Mouse (Mus musculus) adrenal gland, postnatal 14 days (tissue): ENCODE data around the gene Plrg1. TPM values are rescaled to one million over a fixed set of nuclear protein-coding genes. Genes with fewer than 3 reads are reported as not detected.

Experiments
- DNase-seq: peaks from one replicate; pipeline ENCODE4 v3.0.0; 2021; ENCODE audit warnings: mixed read lengths
- long read RNA-seq, 2 experiments: library from polyadenylated mRNA; stranded (forward); transcript quantifications; one replicate each; pipeline ENCODE4 v2.0.0; 2021
- total RNA-seq: library from RNA; stranded (reverse); gene quantifications from 2 replicates; pipeline ENCODE4 v1.2.3, GENCODE M21; 2021

The Plrg1 gene
- 49.8 and 50.8 TPM in 2 replicates for total RNA-seq
- long read RNA-seq, experiment 1, transcript Plrg1-204 (15 exons, 1,851 nt) = major isoform, 44 of 47 reads
- long read RNA-seq, experiment 1, partial matches to known transcripts = 2 of 47 reads
- long read RNA-seq, experiment 1, other reads (novel, unspliced or antisense) = 1 of 47 reads
- long read RNA-seq, experiment 2, transcript Plrg1-204 (15 exons, 1,851 nt) = major isoform, 29 of 31 reads
- long read RNA-seq, experiment 2, partial matches to known transcripts = 1 of 31 reads
- long read RNA-seq, experiment 2, other reads (novel, unspliced or antisense) = 1 of 31 reads

DNA sequence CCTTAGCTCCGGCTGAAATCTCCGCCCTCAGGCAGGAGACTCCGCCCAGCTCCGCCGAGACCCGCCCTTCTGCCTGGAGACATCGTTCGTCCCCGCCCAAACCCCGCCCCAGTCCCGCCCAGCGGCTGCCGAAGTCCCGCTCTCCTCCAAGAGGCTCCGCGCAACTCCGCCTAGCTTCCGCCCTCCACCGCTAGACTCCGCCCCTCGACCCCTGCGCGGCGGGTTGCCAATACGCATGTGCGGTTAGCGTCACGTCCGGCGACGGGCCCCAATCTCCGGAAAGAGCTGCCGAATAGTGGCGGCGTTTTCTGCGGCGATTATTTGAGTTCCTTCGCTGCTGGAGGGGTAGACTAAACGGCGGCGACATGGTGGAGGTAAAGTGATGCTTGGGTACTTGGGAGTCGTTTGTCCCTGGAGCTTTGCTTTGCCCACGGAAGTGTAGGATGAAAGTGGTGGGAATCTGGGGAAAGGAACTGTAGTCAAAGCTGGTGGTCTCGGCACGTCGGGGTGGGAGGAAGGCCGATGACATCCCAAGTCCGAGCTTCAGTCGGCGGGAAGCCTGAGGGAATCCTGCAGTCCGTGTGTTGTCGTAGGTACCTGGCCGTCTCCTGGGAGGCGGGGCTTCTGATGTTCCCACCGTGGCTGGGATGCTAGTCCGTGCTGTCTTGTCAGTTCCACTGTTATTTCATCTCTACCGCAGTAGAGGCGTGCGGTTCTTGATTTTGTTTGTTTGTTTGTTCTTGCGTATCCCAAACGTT lies at the start of gene Plrg1:
Gene Plrg1 (plus strand): TSS at position 242 of the 758 bp plus-strand sequence.
- DNase-seq = peak; percentile 99

DNA sequence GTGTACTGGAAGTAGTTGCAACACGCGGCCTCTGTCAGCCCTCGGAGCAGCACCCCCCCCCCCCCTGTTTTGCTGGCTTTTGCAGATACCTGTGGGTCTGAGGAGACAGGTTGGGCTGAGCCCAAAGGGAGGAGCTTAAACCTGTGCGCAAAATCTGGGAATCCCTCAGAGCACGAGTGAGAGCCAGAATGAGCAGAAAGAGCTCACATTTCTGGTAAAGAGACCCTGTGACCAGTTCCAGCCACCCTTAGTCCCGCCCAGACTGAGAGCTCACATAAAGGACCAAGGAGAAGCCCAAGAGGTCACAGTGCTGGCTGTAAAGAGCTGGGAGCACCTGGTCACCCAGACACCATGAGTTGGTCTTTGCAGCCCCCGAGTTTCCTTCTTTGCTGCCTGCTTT lies 47.8 kb upstream of the Plrg1 start, which contains the start of gene Fgg:
Gene Fgg (plus strand): TSS at position 168 of the 400 bp plus-strand sequence.
- no peak for DNase-seq

DNA sequence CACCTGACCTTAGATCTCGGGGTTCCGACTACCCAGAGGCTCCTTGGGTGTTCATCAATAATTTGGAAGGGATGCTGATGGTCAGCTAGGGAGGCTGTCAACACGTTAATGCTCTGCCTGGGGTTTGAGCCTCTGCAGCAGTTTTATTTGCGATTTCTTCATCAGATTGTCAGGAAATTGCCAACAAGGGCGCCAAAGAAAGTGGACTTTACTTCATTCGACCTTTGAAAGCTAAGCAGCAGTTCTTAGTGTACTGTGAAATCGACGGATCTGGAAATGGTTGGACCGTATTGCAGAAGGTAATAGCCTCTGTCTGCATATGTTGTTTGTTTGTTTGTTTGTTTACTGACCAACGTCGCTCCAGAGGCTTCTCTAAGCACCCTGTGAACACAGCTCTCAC lies 45.0 kb upstream of the Plrg1 start:
- DNase-seq = no peak

DNA sequence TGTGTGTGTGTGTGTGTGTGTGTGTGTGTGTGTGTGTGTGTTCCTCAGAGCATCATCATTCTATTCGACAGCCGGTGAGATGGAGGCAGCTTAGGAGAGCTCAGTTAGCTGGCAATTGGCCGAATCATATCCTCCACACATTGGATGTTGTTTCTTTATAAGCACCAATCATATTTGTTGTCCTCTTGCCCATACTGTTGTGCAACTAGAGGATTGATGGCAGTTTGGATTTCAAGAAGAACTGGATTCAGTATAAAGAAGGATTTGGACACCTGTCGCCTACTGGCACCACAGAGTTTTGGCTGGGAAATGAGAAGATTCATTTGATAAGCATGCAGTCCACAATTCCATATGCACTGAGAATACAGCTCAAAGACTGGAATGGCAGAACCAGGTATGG lies 44.2 kb upstream of the Plrg1 start:
- no peak for DNase-seq

DNA sequence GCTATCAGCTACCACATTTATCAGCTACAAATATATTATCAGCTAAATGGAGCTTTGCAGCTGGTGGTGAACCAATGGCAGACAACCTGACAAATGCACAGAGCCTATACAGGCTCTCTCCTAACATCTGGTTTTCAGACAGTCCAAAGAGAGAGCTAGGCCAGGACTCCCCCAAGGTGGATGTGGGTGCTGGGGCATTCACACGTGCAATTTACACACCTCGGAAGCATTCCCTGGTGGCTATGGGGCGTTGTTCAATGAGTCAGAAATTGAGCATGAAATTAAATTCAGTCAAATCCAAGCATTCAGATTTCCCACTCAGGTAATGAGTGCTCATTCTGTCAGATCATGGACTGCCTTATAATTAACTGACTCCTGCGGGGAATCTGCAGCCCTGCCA lies 43.8 kb upstream of the Plrg1 start:
- no peak for DNase-seq

DNA sequence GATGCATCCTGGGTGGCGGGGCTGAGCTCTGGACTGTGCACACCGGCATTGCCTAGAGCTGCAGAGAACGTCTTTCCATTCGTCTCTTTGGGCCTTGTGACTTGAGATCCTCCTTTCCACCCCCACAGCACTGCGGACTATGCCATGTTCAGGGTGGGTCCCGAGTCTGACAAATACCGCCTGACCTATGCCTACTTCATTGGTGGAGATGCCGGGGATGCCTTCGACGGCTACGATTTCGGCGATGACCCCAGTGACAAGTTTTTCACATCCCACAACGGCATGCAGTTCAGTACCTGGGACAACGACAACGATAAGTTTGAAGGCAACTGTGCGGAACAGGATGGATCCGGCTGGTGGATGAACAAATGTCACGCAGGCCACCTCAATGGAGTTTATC lies 42.7 kb upstream of the Plrg1 start:
- DNase-seq = no peak

DNA sequence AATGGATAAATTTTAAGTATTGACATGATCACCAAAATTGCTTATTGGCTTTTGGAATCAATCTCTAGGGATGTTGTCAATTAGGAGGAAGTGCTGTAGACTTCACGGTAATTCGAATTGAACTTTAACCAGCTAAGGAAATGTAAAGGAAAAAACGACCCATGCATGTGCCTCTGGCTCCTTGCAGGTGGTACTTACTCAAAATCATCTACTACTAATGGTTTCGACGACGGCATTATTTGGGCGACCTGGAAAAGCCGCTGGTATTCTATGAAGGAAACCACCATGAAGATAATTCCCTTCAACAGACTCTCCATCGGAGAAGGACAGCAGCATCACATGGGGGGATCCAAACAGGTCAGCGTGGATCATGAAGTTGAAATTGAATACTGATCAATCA lies 41.4 kb upstream of the Plrg1 start:
- no peak for DNase-seq

DNA sequence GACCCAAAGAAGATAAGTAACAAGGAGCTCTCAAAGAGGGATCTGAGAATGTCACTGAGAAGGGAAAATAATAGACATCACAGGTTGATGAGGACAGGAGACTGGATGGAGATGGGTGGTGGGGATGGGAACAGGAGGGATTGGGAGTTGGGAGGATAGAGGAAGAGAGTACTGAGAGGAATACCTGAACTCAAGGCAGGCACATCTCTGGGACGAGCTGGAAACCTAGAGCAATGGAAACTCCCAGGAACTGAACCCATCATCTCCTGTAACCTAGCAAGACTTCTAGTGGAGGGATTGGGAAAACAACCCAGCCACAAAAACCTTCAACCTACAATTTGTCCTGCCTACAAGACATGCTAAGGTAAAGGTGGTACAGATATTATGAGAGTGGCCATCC lies 39.1 kb upstream of the Plrg1 start:
- no peak for DNase-seq

DNA sequence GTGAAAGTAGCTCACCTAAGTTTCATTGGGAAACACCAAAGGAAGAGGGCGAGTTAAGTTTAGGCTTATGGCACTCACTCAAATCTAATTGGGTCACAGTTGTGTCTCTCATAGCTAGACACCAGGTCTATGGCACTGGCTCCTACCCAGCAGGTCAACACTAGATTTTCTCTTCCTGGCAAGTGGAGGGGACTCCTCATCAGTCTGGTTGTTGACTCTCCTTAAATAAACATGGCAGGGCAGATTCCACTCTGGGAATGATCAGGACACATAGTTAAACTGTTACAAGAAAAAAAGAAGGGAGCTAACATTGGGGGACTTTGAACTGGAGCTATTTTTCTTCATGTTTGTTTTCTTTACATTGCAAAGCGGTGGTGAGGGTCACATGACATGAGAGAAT lies 34.9 kb upstream of the Plrg1 start:
- DNase-seq = no peak

DNA sequence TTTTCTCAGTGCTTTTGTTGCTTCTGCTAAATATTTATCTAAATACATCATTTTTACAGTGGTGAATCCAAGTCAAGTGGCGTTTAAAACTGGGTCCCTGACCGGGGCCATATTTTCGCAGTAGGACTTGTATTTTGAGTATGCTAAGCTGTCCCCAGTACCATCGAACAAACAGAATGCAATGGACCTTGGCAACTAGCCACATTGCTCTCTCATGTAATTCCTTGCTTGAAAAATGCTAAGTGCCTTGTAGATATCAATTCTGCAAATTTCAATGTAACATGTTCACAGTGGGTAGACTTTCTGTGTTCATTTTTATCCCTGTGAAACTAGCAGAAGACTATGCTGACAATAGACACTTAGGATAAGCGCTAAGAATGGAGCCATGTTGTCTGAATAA lies 34.1 kb upstream of the Plrg1 start:
- no peak for DNase-seq

DNA sequence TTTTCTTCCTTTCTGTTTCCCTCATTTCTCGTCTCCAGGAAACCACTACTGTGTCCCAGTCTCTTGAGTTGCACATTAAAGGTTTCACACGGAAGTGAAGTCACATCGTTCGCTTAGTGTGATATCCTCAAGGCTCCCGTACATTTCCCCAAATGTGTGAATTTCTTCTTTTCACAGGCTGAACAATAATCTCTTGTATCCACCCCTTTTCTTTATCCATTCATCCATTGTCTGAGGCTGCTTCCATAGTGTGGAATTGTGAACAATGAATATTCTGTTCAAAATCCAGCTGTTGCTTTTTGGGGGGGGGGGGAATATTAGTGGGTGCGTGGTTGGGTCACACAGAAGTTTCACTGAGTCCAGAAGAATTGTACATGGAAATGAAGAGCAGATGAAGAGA lies 30.3 kb upstream of the Plrg1 start:
- no peak for DNase-seq

DNA sequence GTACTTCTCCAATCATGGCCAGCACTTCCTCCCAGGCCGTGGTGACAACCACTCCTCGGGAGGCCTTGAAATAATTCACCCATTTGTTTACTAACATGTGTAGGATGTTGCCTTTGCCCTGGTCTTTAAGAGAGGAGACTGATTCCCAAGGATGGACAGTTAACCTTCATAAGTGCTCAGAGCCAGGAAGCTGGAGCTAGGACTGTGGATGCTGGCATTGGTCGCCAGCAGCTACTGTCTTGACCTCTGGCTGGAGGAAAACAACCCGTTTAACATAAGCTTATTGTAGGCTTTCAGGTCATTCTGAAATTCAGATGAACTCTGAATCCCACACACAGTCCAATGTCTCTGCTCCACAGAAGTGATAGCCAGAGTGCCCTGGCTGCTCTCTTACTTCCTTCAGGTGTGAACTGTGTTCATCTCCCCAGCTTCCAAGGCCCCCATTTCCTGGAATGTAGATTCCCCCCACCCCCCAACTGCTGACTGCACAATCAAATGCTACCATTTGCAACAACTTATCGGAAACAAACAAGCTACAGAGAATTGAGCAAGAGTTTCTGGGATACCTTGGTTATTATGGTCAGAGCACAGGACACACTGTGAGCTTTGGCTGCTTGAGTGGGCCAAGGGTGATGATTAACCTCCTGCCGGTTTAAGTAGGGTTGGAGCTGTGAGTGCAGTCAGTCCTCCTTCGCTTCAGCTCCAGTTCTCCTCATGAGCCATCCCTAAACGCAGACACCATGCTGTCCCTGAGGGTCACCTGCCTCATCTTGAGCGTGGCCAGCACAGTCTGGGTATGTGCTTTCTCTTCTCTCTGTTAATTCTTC lies 29.6 kb upstream of the Plrg1 start, which contains the start of gene Fga:
Gene Fga (plus strand): TSS at position 602 of the 827 bp plus-strand sequence.
- no peak for DNase-seq

DNA sequence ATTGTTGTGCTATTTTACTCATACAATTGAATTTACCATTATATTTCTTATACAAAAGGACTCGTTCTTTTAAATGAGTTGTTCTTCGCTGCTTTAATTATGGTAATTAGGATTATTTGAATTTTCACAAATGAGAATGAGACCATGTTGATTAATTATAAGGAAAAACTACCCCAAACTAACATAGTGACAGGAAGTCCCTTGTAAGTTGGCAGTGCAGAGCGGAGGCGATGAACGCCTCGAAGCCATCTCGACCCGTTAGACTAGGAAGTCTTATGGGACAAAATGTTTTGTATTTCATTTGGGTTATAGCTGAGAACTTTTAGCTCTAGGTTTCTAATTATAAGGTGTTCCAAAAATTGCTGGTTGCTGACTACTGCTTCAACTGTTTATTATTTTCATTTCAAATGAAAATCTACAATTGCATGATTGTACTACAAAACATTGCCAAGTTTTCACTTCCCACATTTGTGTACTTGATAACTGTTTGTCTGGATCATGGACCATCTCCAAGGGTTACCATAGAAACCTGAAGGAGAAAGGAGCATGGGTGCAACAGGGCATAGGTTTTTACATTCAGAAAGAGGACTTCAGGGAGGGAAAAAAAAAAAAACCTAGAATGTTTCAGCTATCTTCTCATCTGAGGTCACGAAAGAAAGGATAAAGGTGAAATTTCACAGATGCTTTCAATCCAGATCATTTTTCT lies 27.6 kb upstream of the Plrg1 start:
- no peak for DNase-seq

DNA sequence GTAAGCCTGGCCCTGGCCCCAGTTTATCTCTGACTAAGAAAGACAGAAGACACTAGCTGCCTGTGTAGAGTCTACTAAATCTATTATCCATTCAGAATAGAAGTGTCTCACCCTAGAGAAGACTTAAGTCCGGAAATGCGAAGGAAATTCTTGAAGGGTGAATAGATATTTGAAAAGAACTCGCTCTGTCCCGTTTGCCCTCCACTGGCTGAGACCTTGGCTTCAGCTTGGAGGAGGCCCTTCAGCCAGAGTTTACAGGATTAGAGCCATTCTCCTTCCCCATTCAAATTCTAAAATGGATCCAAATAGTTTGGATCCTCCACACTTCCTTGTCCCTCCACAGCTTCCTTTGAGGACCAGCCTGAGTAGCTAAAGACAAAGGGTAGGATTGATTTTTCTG lies 25.0 kb upstream of the Plrg1 start:
- DNase-seq = no peak

DNA sequence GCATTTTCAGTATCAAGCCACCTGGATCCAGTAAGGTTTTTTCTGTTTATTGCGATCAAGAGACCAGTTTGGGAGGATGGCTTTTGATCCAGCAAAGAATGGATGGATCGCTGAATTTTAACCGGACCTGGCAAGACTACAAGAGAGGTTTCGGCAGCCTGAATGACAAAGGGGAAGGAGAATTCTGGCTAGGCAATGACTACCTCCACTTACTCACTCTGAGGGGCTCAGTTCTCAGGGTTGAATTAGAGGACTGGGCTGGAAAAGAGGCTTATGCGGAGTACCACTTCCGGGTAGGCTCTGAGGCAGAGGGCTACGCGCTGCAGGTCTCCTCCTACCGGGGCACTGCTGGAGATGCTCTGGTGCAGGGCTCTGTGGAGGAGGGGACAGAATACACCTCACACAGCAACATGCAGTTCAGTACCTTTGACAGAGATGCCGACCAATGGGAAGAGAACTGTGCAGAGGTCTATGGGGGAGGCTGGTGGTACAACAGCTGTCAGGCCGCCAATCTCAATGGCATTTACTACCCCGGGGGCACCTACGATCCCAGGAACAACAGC lies 22.5 kb upstream of the Plrg1 start:
- no peak for DNase-seq

DNA sequence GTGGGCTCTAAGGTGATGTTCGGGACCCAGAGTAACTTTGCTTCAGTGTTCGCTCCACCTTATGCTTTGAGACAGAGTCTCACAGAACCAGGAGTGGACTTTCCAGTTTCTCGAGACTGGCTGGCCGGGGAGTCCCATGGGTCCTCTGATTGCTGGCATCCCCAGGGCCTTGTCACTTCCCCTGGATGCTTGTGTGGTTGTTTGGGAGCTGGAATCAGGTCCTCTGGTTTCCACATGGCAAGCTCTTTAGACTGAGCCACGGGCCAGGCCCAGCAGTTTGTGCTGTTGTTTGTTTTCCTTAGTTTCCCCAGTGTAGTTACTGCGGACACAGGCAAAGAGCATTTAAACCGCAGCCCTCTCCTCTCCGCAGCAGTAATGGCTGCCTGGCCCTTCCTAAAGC lies 21.5 kb upstream of the Plrg1 start:
- DNase-seq = no peak

DNA sequence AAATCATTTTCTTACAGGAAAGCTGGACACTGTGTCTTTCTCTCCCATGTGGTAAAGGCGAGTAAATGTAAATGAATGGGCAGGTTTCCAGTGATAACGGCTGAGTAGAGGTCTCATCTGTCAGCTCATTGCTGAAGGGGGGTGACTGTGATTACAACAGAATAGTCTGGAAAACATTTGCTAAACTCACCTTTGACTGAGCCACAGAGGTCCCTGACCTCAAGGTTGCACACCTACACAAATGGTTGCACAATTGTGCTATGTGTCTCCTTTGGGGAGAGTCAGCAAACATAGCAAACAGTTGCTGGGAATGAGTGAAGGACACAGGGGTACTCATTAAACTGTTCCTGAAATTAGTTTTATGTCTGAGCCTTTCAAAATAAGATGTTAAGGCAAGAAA lies 16.5 kb upstream of the Plrg1 start:
- DNase-seq = no peak

DNA sequence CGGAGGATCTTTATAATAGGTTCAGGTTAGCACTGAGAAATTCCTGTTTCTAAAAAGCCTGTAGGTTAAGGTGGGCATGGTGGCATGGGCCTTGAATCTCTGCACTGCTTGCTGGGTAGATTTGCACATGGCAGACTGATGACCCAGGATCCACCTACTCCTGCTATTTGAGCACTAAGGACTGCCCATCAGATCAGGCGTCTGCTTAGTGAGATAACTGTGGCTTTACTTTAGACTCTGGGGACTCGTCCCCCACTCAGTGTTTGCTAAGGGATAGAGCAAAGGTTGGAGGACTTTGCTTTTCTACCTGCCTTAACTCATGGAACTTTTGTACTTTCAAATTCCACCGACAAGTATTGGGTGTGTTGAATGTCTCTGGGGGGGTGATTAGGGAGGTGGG lies 15.7 kb upstream of the Plrg1 start:
- DNase-seq = no peak

DNA sequence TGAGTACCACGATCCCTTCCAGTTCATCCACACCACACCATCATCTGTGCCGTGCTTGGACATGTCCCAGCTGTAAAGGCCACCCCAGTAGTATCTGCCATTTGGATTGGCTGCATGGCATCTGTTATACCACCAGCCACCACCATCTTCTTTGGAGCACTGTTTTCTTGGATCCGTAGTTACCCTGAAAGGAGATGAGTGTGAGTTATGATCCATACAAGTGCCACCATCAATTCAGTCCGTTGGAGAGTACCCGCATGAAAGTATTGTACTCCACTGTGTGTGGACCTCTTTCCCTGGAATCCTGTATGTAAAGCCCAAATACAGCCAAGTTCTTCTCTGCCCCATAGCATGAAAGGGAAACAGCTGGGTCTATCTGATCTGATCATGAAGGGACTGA lies 12.9 kb upstream of the Plrg1 start:
- no peak for DNase-seq

DNA sequence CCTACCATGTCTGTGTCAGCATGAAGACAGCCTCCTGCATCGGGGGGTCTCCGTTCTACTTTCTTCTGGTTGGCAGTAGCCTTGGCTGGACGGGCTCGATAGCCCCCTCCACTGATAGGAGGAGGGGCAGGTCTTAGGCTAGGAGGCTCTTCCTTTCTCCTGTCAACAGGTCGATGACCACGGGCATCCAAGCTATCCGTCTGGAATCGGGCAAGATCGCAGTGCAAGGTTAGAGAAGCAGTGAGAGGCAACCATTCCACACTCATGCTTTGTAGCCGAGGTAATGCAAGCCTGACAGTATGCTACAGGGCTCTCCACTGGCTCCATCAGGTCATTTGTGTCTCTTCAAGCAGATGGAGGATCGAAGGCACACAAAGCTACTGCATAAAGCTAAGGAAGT lies 8.7 kb upstream of the Plrg1 start:
- DNase-seq = no peak

DNA sequence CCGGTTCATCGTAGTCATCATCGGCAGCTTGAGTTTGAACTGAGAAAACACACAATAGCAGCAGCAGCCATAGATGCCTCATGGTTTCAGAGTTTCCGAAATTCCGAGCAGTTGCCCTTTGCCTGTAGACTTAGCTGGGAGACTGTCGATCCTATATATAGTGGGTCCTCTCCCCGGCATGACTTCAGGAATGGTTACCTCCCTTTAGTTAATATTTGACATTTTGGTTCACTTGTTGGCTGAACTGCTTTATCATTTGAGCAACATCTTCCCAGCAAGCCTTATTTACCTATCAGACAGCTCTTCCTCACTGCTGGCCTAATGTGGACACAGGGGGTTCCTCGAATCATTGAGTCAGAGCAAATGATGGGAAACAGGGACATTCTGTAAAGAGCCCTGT lies 5.6 kb upstream of the Plrg1 start, which contains the start of gene Fgb:
Gene Fgb (minus strand): TSS at position 184 of the 400 bp plus-strand sequence.
- no peak for DNase-seq

DNA sequence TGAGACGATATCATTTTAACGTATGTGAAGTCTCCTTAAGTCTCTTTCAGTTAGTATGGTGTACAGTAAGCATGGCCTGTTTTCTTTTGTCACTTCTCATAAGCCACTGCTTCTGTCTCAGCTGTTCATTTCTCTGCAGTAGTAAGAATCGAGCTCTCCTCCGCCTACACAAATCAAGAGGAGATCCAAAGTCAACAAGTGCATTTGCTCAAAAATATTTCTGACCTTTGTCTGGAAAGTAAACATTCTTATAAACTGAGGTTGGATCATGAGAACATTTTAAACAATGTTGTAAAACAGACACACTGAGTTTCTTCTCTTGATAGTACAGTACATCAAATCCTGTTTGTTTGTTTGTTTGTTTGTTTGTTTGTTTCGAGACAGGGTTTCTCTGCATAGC lies 4.7 kb upstream of the Plrg1 start:
- DNase-seq = no peak
